Mouse (Mus musculus) liver, postnatal 0 days (tissue): ENCODE results near the gene Fam118b.

Source experiments
- CTCF ChIP-seq: sonication (generic); IDR thresholded peaks from 2 replicates; pipeline ENCODE4 v1.5.1; 2016; ENCODE audit warnings: antibody characterized with exemption, low read depth
- EP300 ChIP-seq: IDR thresholded peaks from 2 replicates; pipeline ENCODE4 v1.6.1; 2016; ENCODE audit warnings: antibody characterized with exemption, low read depth, mild to moderate bottlenecking

DNA sequence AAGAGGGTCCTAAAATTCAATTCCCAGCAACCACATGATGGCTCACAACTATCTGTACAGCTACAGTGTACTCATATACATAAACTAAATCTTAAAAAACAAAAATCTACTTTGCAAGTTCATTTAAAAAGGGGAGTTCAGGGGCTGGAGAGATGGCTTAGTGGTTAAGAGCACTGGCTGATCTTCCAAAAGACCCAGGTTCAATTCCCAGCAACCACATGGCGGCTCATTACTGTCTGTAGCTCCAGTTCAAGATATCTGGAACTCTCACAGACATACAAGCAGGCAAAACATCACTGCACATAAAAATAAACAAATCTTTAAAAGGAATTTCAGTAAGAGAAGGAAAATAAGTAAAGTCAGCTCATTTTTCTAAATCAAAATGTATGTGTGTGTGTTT is 29.2 kb downstream of the Fam118b start:
- no peak for TF ChIP-seq CTCF
- no peak for TF ChIP-seq EP300
